Mouse (Mus musculus) myocyte (in vitro differentiated cells): ENCODE results near the gene Ret. TPM values are rescaled to one million over a fixed set of nuclear protein-coding genes. Genes with fewer than 3 reads are reported as not detected.

Experiments
- H3K27me3 ChIP-seq: one replicate; pipeline ENCODE4 v1.6.1; 2011; ENCODE audit not compliant: control insufficient read depth, insufficient read depth, insufficient read length
- H3K36me3 ChIP-seq: one replicate; pipeline ENCODE4 v1.6.1; 2011; ENCODE audit not compliant: control insufficient read depth, insufficient read depth
- H3K4me2 ChIP-seq: one replicate; pipeline ENCODE4 v1.6.1; 2011; ENCODE audit warnings: low read depth, control low read depth
- H3K4me3 ChIP-seq: one replicate; pipeline ENCODE4 v1.5.1; 2011; ENCODE audit warnings: mild to moderate bottlenecking, control low read depth, moderate library complexity
- H3K79me2 ChIP-seq: one replicate; pipeline ENCODE4 v1.6.1; 2011; ENCODE audit not compliant: control insufficient read depth, insufficient read depth
- H3ac ChIP-seq: one replicate; pipeline ENCODE4 v1.6.1; 2011; ENCODE audit not compliant: control insufficient read depth, insufficient read length
- CEBPB ChIP-seq: IDR thresholded peaks from 2 replicates; pipeline ENCODE4 v1.6.1; 2011; ENCODE audit warnings: mild to moderate bottlenecking, moderate library complexity; ENCODE audit not compliant: poor library complexity, insufficient read depth, severe bottlenecking
- E2F4 ChIP-seq: IDR thresholded peaks from one replicate; pipeline ENCODE4 v1.6.1; 2011; ENCODE audit warnings: mild to moderate bottlenecking, control low read depth, moderate library complexity; ENCODE audit not compliant: insufficient read depth
- MAX ChIP-seq: IDR thresholded peaks from one replicate; pipeline ENCODE4 v1.6.1; 2011; ENCODE audit warnings: low read depth, mild to moderate bottlenecking, control low read depth
- MYOD1 ChIP-seq, 3 experiments: IDR thresholded peaks; one replicate each; pipeline ENCODE4 v1.6.1; 2011; ENCODE audit warnings: control low read depth in 2 of 3, low read depth in 2 of 3, mild to moderate bottlenecking in 2 of 3, moderate library complexity in 1 of 3; ENCODE audit not compliant: insufficient read length in 2 of 3, control insufficient read depth in 1 of 3
- MYOG ChIP-seq, 3 experiments: IDR thresholded peaks; one replicate each; pipeline ENCODE4 v1.6.1; 2011; ENCODE audit warnings: control low read depth in 2 of 3, low read depth in 2 of 3, mild to moderate bottlenecking in 2 of 3; ENCODE audit not compliant: insufficient read length in 2 of 3, control insufficient read depth in 1 of 3, insufficient read depth in 1 of 3
- POLR2A ChIP-seq: IDR thresholded peaks from one replicate; pipeline ENCODE4 v1.6.1; 2011; ENCODE audit warnings: low read depth, mild to moderate bottlenecking, control low read depth, moderate library complexity; ENCODE audit not compliant: insufficient read length
- POLR2AphosphoS2 ChIP-seq: IDR thresholded peaks from one replicate; pipeline ENCODE4 v1.6.1; 2011; ENCODE audit warnings: low read depth, control low read depth; ENCODE audit not compliant: insufficient read length
- REST ChIP-seq: IDR thresholded peaks from one replicate; pipeline ENCODE4 v1.6.1; 2011; ENCODE audit warnings: mild to moderate bottlenecking, control low read depth, moderate library complexity; ENCODE audit not compliant: insufficient read depth, insufficient read length
- SRF ChIP-seq: IDR thresholded peaks from one replicate; pipeline ENCODE4 v1.6.1; 2011; ENCODE audit warnings: low read depth; ENCODE audit not compliant: control insufficient read depth, insufficient read length
- TCF12 ChIP-seq: IDR thresholded peaks from one replicate; pipeline ENCODE4 v1.6.1; 2011; ENCODE audit warnings: mild to moderate bottlenecking, control low read depth; ENCODE audit not compliant: poor library complexity, insufficient read depth, severe bottlenecking
- TCF3 ChIP-seq: IDR thresholded peaks from one replicate; pipeline ENCODE4 v1.6.1; 2011; ENCODE audit warnings: low read depth, control low read depth; ENCODE audit not compliant: insufficient read length
- USF1 ChIP-seq: IDR thresholded peaks from one replicate; pipeline ENCODE4 v1.6.1; 2011; ENCODE audit warnings: low read depth, mild to moderate bottlenecking, control low read depth, moderate library complexity
- polyA plus RNA-seq: library from polyadenylated mRNA; unstranded; fragments of >200 nt; fragmentation: generic; extraction: Trizol; gene quantifications from one replicate; pipeline ENCODE4 v1.2.1, GENCODE M21; 2012; ENCODE audit warnings: missing spikeins

Ret gene
- polyA plus RNA-seq, 1 experiment, result 1.8 TPM

DNA sequence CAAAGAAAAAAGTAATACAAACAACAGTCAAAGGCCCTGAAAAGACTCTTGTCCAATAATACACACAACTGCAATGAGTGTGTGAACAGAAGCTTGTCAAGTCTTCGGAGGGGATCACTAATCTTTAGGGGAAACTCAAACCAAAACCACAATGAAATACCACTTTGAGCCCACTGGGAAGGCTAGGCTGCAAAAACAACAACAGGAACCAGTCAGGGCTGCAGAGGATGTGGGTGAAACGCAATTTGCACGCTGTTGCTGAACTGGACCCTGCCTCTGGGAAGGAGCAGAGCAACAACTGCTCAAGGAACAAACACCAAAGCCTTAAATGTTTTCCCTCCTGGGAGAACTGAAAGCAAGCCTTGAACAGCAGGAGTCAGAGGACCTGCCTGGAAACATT lies 7.8 kb downstream of the Ret start:
- Histone ChIP-seq H3K4me2 (no peak overlapping the region), H3K79me2 (no peaks in the 10 kb centered on the region), H3K36me3 (no peaks in the 10 kb centered on the region), H3K27me3 (peaks cover 4% of the 10 kb centered on the region), H3K4me3 (no peak overlapping the region), H3ac (no peak overlapping the region)
- TF ChIP-seq POLR2A (no peak), MAX (no peak), MYOD1 (IDR thresholded peaks at IDR 0.05; ENCODE audit: control insufficient read depth in 1 of 3, insufficient read length in 2 of 3, low read depth in 2 of 3) (no peak), E2F4 (no peak), TCF3 (no peak), TCF12 (no peak), USF1 (no peak), POLR2AphosphoS2 (no peak), CEBPB (no peak), REST (no peak), MYOG (IDR thresholded peaks at IDR 0.05; ENCODE audit: control insufficient read depth in 1 of 3, insufficient read depth in 1 of 3, insufficient read length in 2 of 3, low read depth in 2 of 3) (no peak), SRF (no peak)

GRCm38 (mm10) chr6:118188599-118188998 lies 8.9 kb downstream of the Ret start:
- Histone ChIP-seq H3K4me2 (no peak overlapping the region), H3K79me2 (no peaks in the 10 kb centered on the region), H3K36me3 (no peaks in the 10 kb centered on the region), H3ac (no peak overlapping the region), H3K4me3 (no peak overlapping the region), H3K27me3 (peaks cover 4% of the 10 kb centered on the region)
- no peak for TF ChIP-seq USF1
- TF ChIP-seq SRF, result no peak
- no peak for TF ChIP-seq MYOG (IDR thresholded peaks at IDR 0.05; ENCODE audit: control insufficient read depth in 1 of 3, insufficient read depth in 1 of 3, insufficient read length in 2 of 3, low read depth in 2 of 3)
- no peak for TF ChIP-seq POLR2A
- no peak for TF ChIP-seq REST
- TF ChIP-seq TCF3, result no peak
- TF ChIP-seq TCF12, result no peak
- TF ChIP-seq E2F4, result no peak
- no peak for TF ChIP-seq MYOD1 (IDR thresholded peaks at IDR 0.05; ENCODE audit: control insufficient read depth in 1 of 3, insufficient read length in 2 of 3, low read depth in 2 of 3)

DNA sequence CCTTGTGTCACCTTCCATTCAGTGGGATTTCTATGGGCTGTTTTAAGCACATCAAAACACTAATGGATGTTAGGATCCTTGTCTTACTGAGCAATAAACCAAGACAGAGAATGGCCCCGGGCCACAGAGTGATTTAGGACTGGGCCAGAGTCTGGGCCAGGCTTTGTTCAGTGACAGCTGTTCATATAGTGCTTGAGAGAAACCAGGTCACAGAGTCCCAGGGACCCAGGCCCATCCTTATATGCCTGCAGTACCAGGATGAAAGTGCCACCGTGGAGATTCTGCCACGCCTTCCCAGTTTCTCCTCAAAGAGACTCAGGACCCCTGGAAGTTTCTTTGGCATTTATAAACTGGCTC lies 10.3 kb downstream of the Ret start:
- Histone ChIP-seq H3K79me2 (no peaks in the 10 kb centered on the region), H3K27me3 (peaks cover 4% of the 10 kb centered on the region), H3K4me2 (no peak overlapping the region), H3K4me3 (no peak overlapping the region), H3ac (no peak overlapping the region), H3K36me3 (no peaks in the 10 kb centered on the region)
- no peak for TF ChIP-seq SRF
- no peak for TF ChIP-seq USF1
- no peak for TF ChIP-seq POLR2AphosphoS2
- TF ChIP-seq MAX, result no peak
- no peak for TF ChIP-seq CEBPB
- TF ChIP-seq TCF12, result no peak
- TF ChIP-seq POLR2A, result no peak
- TF ChIP-seq MYOD1 (IDR thresholded peaks at IDR 0.05; ENCODE audit: control insufficient read depth in 1 of 3, insufficient read length in 2 of 3, low read depth in 2 of 3), result no peak
- TF ChIP-seq REST, result no peak
- no peak for TF ChIP-seq E2F4
- TF ChIP-seq TCF3, result no peak

DNA sequence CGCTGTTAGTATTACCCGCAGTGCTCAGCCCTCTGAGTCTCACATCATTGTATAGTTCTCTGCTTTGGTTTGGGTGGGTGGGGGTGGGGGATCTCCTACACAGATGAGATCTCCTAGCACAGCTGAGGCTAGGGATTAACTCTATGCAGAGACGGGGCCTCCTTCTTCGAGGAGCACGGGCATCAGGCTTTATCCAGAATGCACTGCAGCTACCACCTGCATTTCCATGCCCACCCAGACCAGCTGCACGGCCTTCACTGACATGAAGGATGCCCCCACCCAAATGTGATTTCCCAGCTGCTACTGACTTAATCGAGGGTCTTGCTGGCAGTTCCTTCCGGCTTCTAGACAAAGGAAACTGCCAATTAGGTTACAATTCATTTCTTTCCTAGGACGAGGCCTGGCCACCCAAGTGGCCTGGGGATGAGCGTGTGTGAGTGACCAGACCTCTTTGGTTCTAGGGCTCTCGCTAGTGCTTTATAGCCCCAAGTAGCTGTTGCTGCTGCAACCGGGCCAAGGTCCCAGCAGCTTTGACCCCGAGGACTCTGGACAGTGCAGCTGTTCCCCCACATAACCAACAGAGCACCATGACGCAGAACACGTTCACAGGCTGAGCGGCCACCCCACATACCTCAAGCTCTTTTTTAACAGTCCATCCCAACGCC lies 10.8 kb downstream of the Ret start:
- H3K4me3 ChIP-seq, result no peak overlapping the region
- H3K4me2 ChIP-seq, result no peak overlapping the region
- peaks cover 4% of the 10 kb centered on the region for H3K27me3 ChIP-seq
- no peaks in the 10 kb centered on the region for H3K79me2 ChIP-seq
- H3K36me3 ChIP-seq, result no peaks in the 10 kb centered on the region
- TF ChIP-seq MYOD1 (IDR thresholded peaks at IDR 0.05; ENCODE audit: control insufficient read depth in 1 of 3, insufficient read length in 2 of 3, low read depth in 2 of 3) (peak in 1 of 3 experiments; percentile 5), POLR2AphosphoS2 (no peak), TCF3 (no peak), MYOG (IDR thresholded peaks at IDR 0.05; ENCODE audit: control insufficient read depth in 1 of 3, insufficient read depth in 1 of 3, insufficient read length in 2 of 3, low read depth in 2 of 3) (no peak)
- no peak overlapping the region for H3ac ChIP-seq

DNA sequence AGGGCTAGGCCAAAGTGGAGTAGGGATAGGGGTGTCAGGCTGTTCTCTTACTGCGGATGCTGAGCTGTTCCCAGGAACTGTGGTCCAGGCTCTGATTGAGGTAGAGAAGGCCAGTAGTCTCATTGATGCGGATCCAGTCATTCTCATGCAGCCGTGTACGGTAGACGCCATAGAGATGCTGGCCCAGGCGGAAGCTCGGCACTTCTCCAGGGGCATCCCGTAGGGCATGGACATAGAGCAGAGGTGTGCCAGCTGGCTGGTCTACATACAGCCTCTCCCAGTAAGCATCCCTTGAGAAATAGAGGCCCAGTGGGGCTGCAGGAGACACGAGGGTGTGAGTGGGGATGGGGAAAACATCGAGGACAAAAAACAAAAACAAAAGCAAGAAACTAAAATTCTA lies 13.4 kb downstream of the Ret start:
- Histone ChIP-seq H3ac (no peak overlapping the region), H3K36me3 (no peaks in the 10 kb centered on the region), H3K4me2 (no peak overlapping the region), H3K27me3 (peaks cover 4% of the 10 kb centered on the region), H3K79me2 (no peaks in the 10 kb centered on the region), H3K4me3 (no peak overlapping the region)
- TF ChIP-seq MYOD1 (IDR thresholded peaks at IDR 0.05; ENCODE audit: control insufficient read depth in 1 of 3, insufficient read length in 2 of 3, low read depth in 2 of 3), result no peak
- no peak for TF ChIP-seq TCF12
- TF ChIP-seq MYOG (IDR thresholded peaks at IDR 0.05; ENCODE audit: control insufficient read depth in 1 of 3, insufficient read depth in 1 of 3, insufficient read length in 2 of 3, low read depth in 2 of 3), result no peak
- TF ChIP-seq USF1, result no peak
- no peak for TF ChIP-seq TCF3
- no peak for TF ChIP-seq E2F4
- no peak for TF ChIP-seq REST
- no peak for TF ChIP-seq POLR2AphosphoS2
- no peak for TF ChIP-seq CEBPB
- TF ChIP-seq SRF, result no peak
- TF ChIP-seq MAX, result no peak
- TF ChIP-seq POLR2A, result no peak
